Mouse (Mus musculus) yolk sac, embryonic 10.5 days (tissue): ENCODE results near the gene Zbtb1.

Experiments used
- DNase-seq: peaks from one replicate; pipeline ENCODE4 v3.0.0-alpha.2; 2017; ENCODE audit warnings: low spot score

Gene Zbtb1

GRCm38 (mm10) chr12:76369978-76370830 lies at the start of gene Zbtb1:
Zbtb1 (plus strand) TSS chr12:76370266.
- peak; percentile 90 for DNase-seq

GRCm38 (mm10) chr12:76324679-76325431 lies 45.2 kb upstream of the Zbtb1 start, which contains the start of gene Akap5:
Akap5 (plus strand) TSS chr12:76324891.
- DNase-seq = peak; percentile 84

- DNase-seq = no peak
These were observed 43.4 kb upstream of the Zbtb1 start for GRCm38 (mm10) chr12:76326437-76327220.

GRCm38 (mm10) chr12:76328567-76329354 lies 41.3 kb upstream of the Zbtb1 start:
- no peak for DNase-seq

GRCm38 (mm10) chr12:76333688-76334087 lies 36.4 kb upstream of the Zbtb1 start:
- no peak for DNase-seq

- DNase-seq = no peak
These were observed 34.4 kb upstream of the Zbtb1 start for GRCm38 (mm10) chr12:76335641-76336040.

GRCm38 (mm10) chr12:76336111-76336965 lies 33.7 kb upstream of the Zbtb1 start:
- no peak for DNase-seq

GRCm38 (mm10) chr12:76341080-76341479 lies 29.0 kb upstream of the Zbtb1 start:
- DNase-seq = peak; percentile 16

- no peak for DNase-seq
These were observed 24.2 kb upstream of the Zbtb1 start for GRCm38 (mm10) chr12:76345759-76346455.

- no peak for DNase-seq
These were observed 20.3 kb upstream of the Zbtb1 start for GRCm38 (mm10) chr12:76349680-76350220.

- DNase-seq = no peak
These were observed 9.2 kb upstream of the Zbtb1 start for GRCm38 (mm10) chr12:76360868-76361267.

- DNase-seq = no peak
These were observed 8.4 kb upstream of the Zbtb1 start for GRCm38 (mm10) chr12:76361405-76362302.

GRCm38 (mm10) chr12:76362303-76362676 lies 7.8 kb upstream of the Zbtb1 start:
- no peak for DNase-seq

GRCm38 (mm10) chr12:76366276-76366675 lies 3.8 kb upstream of the Zbtb1 start:
- DNase-seq = no peak

GRCm38 (mm10) chr12:76367096-76367995 lies 2.7 kb upstream of the Zbtb1 start:
- peak; percentile 38 for DNase-seq

- DNase-seq = no peak
These were observed 1.8 kb upstream of the Zbtb1 start for GRCm38 (mm10) chr12:76368201-76368789.

GRCm38 (mm10) chr12:76368790-76369205 lies 1.3 kb upstream of the Zbtb1 start:
- DNase-seq = peak; percentile 75
